Mouse (Mus musculus) intestine, postnatal 0 days (tissue): ENCODE data around the gene Zbtb39. TPM values are rescaled to one million over a fixed set of nuclear protein-coding genes. Genes with fewer than 3 reads are reported as not detected.

Experiments
- ATAC-seq: fragments of 200-750 bp; cut with Nextera tagmentation; 2 replicates; pipeline ENCODE4 v1.8.0; 2017; ENCODE audit warnings: mild to moderate bottlenecking, moderate TSS enrichment, moderate library complexity
- H3K27ac ChIP-seq: fragments of 300-500 bp; sonication (generic); 2 replicates; pipeline ENCODE4 v1.5.1; 2014; ENCODE audit warnings: mild to moderate bottlenecking, low read depth, low read length, moderate library complexity
- H3K27me3 ChIP-seq: fragments of 300-500 bp; sonication (generic); replicated peaks from 2 replicates; pipeline ENCODE4 v1.6.1; 2014; ENCODE audit warnings: low read length, mixed read lengths; ENCODE audit not compliant: control insufficient read depth, insufficient read depth
- H3K36me3 ChIP-seq: fragments of 300-500 bp; sonication (generic); 2 replicates; pipeline ENCODE4 v1.6.1; 2014; ENCODE audit warnings: mild to moderate bottlenecking, moderate library complexity; ENCODE audit not compliant: control insufficient read depth, insufficient read depth
- H3K4me1 ChIP-seq: fragments of 300-500 bp; sonication (generic); replicated peaks from 2 replicates; pipeline ENCODE4 v1.6.1; 2014; ENCODE audit warnings: antibody characterized with exemption, low read length, mixed read lengths; ENCODE audit not compliant: control insufficient read depth, insufficient read depth
- H3K4me2 ChIP-seq: fragments of 300-500 bp; sonication (generic); replicated peaks from 2 replicates; pipeline ENCODE4 v1.6.1; 2014; ENCODE audit warnings: low read depth, mild to moderate bottlenecking, moderate library complexity
- H3K4me3 ChIP-seq: fragments of 300-500 bp; sonication (generic); 2 replicates; pipeline ENCODE4 v1.5.1; 2014; ENCODE audit warnings: low read depth, low read length
- H3K9ac ChIP-seq: fragments of 300-500 bp; sonication (generic); 2 replicates; pipeline ENCODE4 v1.6.1; 2014; ENCODE audit warnings: mild to moderate bottlenecking, low read depth, low read length
- H3K9me3 ChIP-seq: fragments of 300-500 bp; sonication (generic); 2 replicates; pipeline ENCODE4 v1.6.1; 2016; ENCODE audit warnings: mixed run types; ENCODE audit not compliant: control insufficient read depth
- CTCF ChIP-seq: sonication (generic); IDR thresholded peaks from 2 replicates; pipeline ENCODE4 v1.5.1; 2016; ENCODE audit warnings: low read depth, mild to moderate bottlenecking, control low read depth, antibody characterized with exemption, moderate library complexity
- WGBS: fragments of 180-500 bp; shearing (Covaris S2); extraction: QIAGEN DNeasy Blood & Tissue Kit; methylation state at CpG from one replicate; pipeline ENCODE4 v1.1.7; 2014; 5-methylcytosine and 5-hydroxymethylcytosine counted together
- polyA plus RNA-seq: library from polyadenylated mRNA; unstranded; fragments of >200 nt; fragmentation: Nextera tagmentation; extraction: Ambion mirVana; gene quantifications from 2 replicates; pipeline ENCODE4 v1.2.1, GENCODE M21; 2015

Gene Zbtb39
- polyA plus RNA-seq, 1 experiment from 2014 or later, result 1.3 TPM

DNA sequence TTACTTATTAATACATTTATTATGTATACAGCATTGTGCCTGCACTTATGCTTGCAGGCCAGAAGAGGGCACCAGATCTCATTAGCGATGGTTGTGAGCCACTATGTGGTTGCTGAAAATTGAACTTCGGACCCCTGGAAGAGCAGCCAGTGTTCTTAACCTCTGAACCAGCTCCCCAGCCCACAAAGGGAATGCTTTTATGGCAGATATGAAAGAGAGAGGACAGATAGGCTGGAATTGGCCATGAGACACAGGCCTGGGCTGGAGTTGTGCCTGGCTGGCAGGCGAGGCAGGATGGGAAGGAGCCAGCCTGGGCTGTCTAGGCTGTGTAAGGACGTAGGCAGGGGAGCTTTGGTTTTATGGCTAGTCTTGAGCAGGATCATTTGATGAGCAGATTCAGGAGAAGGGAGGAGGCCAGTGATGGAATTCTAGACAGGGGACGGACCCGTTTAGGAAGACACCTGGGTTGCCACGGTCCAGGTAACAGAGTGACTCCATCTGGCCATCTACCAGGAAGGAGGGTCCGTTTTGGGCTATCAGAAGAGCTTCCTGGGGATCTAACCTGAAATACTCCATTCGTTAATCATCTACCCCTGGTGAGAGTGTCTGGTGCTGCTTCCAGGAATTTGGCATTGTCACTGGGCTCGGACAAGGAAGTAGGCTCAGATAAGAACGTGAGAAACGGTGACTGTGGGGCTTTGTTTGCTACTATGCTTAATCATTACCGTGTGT, 1.0 kb upstream of the Zbtb39 start:
- peak; percentile 83 for ATAC-seq
- TF ChIP-seq CTCF, result peak; percentile 87
- Histone ChIP-seq H3K27ac (peak overlapping the region; percentile 92), H3K9ac (no peak overlapping the region), H3K4me3 (peak overlapping the region; percentile 94; the same call in 1 of the 2 replicates), H3K4me2 (peak overlapping the region; percentile 80), H3K4me1 (0 out of 2 replicates have a peak, but pooled peaks cover 3% of the 10 kb centered on the region), H3K9me3 (no peaks in the 10 kb centered on the region), H3K36me3 (peaks cover 23% of the 10 kb centered on the region), H3K27me3 (no peaks in the 10 kb centered on the region)
- WGBS, result 19% methylated on average over 13 of the region's 13 CpGs

DNA sequence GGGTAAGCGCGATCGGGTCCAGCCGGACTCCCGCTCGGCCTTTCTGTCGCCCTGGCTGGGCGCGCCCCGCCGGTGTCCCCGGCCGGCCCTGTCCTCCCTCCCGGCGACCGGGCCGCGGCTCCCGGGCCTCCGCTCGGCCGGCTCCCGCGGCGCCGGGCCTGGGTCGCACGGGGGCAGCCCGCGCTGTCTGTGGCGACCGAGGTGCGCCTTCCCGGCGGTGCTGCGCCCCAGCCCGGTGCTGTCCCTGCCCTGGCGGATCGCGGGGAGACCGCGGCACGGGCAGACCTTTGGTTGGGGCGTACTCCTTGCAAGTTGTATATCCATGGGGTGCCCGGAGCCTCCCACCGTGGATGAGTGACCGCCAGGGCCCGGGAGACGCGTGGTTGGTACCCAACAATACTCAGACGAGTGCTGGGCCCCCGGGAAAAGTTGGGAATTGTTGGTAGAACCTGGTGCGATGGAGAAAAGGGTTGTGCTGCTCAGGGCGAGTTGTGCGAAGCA, 373 bp downstream of the Zbtb39 start:
- peak overlapping the region; percentile 80 for H3K4me2 ChIP-seq
- under 1% methylated on average over 51 of the region's 55 CpGs for WGBS
- peak overlapping the region; percentile 98 for H3K9ac ChIP-seq
- peak; percentile 24 for ATAC-seq
- peak overlapping the region; percentile 92 for H3K27ac ChIP-seq
- H3K9me3 ChIP-seq, result no peaks in the 10 kb centered on the region
- peak overlapping the region; percentile 94 for H3K4me3 ChIP-seq
- TF ChIP-seq CTCF, result peak; percentile 5; the same call in 1 of the 2 replicates
- H3K27me3 ChIP-seq, result no peaks in the 10 kb centered on the region
- 0 out of 2 replicates have a peak, but pooled peaks cover 3% of the 10 kb centered on the region for H3K4me1 ChIP-seq
- H3K36me3 ChIP-seq, result peaks cover 37% of the 10 kb centered on the region

DNA sequence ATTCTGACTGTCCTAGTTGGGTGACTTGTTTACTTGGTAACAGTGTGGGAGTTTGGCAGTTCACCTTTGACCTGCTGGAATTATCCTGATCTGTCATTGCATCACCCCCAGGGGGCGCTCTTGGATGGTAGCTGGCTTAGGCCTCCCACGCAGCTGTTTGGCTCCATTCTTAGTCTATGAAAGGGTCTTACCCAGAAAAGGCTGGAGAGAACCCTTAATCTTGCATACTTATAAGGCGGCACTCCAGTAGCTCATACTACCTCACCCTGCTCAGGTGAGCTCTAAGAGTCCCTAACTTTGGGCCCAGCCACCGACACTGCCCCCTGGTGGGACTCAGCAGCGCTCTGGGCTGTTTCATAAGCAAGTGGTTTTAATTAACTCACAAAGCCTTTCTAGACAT, 5.3 kb downstream of the Zbtb39 start:
- Histone ChIP-seq H3K4me2 (no peak overlapping the region), H3K4me3 (no peak overlapping the region), H3K9me3 (no peaks in the 10 kb centered on the region), H3K27ac (peak overlapping the region; percentile 0; the same call in 1 of the 2 replicates), H3K9ac (no peak overlapping the region), H3K4me1 (0 out of 2 replicates have a peak, but pooled peaks cover 8% of the 10 kb centered on the region), H3K27me3 (no peaks in the 10 kb centered on the region), H3K36me3 (peaks cover 58% of the 10 kb centered on the region)
- WGBS, result 62% methylated on average over 5 of the region's 5 CpGs
- ATAC-seq, result no peak
- TF ChIP-seq CTCF, result peak; percentile 80

DNA sequence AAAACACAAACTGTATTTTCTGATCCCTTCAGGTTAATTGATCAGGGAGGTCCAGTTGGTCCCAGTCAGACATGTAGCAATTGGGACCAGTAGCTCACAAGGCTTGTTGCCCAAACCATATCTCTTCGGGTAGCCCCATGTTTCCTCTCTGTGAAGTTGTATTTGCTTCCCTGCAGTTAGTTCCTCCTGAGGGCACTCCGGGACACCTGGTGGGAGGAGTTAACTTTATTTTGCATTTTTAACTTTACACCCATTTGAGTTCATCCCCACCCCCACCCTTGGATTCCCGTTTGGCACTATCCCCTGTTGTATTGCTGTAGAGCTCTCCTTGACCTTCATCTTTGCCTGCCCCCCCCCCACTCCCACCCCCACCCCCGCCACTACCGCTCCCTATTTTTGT, 6.5 kb downstream of the Zbtb39 start:
- TF ChIP-seq CTCF, result no peak
- H3K9me3 ChIP-seq, result no peaks in the 10 kb centered on the region
- WGBS, result 75% methylated on average over 5 of the region's 5 CpGs
- no peak overlapping the region for H3K9ac ChIP-seq
- H3K27ac ChIP-seq, result no peak overlapping the region
- no peak overlapping the region for H3K4me2 ChIP-seq
- H3K4me1 ChIP-seq, result 0 out of 2 replicates have a peak, but pooled peaks cover 8% of the 10 kb centered on the region
- no peak overlapping the region for H3K4me3 ChIP-seq
- no peaks in the 10 kb centered on the region for H3K27me3 ChIP-seq
- H3K36me3 ChIP-seq, result peaks cover 58% of the 10 kb centered on the region
- no peak for ATAC-seq

DNA sequence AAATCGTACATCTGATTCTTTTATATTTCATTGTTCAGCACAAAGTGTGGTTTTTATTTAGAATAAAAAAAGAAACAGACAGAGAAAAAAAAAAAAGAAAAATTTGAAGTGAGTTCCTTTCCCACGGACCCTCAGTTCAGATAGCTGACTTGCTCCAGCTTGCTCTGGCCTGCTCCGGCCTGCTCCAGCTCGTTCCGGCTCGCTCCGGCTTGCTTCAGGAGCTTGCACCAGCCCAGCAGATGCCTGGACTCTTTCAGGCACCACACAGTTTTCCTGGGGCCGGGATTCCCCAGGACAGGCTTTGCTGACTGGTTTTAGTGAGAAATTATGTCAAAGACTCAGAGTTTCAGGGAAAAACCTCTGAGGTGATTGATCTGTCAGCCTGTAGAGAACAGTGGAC, 7.9 kb downstream of the Zbtb39 start:
- Histone ChIP-seq H3K36me3 (peaks cover 46% of the 10 kb centered on the region), H3K4me2 (no peak overlapping the region), H3K9ac (no peak overlapping the region), H3K4me1 (0 out of 2 replicates have a peak, but pooled peaks cover 8% of the 10 kb centered on the region), H3K27me3 (no peaks in the 10 kb centered on the region), H3K4me3 (no peak overlapping the region), H3K27ac (no peak overlapping the region), H3K9me3 (no peaks in the 10 kb centered on the region)
- no peak for TF ChIP-seq CTCF
- WGBS, result 91% methylated on average over 8 of the region's 8 CpGs
- no peak for ATAC-seq

DNA sequence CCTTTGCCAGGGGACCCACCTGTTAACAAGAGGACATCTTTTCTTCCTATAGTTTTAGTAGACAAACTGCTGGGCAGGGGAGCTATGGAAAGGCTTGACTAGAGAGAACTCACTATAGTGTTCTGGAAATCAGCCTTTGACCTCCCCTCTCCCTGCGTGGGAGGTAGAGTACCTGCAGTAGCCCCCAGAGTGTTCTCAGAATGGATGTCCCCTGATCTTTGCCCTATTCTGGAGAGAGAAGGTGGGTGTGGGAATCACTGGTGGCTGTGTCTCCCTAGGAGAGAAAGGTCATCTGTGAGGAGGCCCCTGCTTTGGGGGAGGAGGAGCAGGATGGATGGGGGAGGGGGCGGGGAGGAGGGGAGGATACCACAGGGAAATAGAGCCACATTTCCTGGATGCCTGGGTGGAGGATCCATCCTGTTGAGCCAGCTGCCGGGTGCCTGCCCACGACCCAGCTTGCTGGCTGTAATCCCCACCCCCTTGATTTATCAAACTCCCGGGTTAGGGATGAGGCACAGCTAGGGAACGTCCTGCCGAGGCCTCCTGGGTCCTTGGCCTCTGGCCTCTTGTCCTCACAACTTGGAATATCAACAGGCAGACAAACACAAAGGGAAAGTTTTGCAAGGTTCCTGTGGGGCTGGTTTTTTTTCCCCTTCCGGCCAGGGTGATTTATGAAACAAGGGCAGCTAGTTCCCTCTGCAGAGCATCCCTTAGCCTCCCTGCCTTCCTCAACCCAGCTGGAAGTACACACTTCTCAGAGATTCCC, 9.7 kb downstream of the Zbtb39 start:
- peaks cover 28% of the 10 kb centered on the region for H3K36me3 ChIP-seq
- no peak overlapping the region for H3K4me2 ChIP-seq
- H3K9me3 ChIP-seq, result no peaks in the 10 kb centered on the region
- TF ChIP-seq CTCF, result no peak
- no peaks in the 10 kb centered on the region for H3K27me3 ChIP-seq
- 0 out of 2 replicates have a peak, but pooled peaks cover 8% of the 10 kb centered on the region for H3K4me1 ChIP-seq
- no peak overlapping the region for H3K27ac ChIP-seq
- 0 out of 2 replicates have a peak, but pooled peaks have one; percentile 4 for ATAC-seq
- H3K9ac ChIP-seq, result no peak overlapping the region
- no peak overlapping the region for H3K4me3 ChIP-seq
- 11% methylated on average over 8 of the region's 8 CpGs for WGBS
